Mouse (Mus musculus) bone marrow, adult 2 months (tissue): ENCODE measurements around the gene 1700012P22Rik.

Experiments
- CTCF ChIP-seq: fragments of 200-500 bp; IDR thresholded peaks from 2 replicates; pipeline ENCODE4 v1.5.1; 2011; ENCODE audit warnings: low read length, control low read depth; ENCODE audit not compliant: control insufficient read depth, insufficient read depth
- POLR2A ChIP-seq: fragments of 200-500 bp; IDR thresholded peaks from 2 replicates; pipeline ENCODE4 v1.6.1; 2011; ENCODE audit warnings: low read depth, mild to moderate bottlenecking, control low read depth, low read length, borderline replicate concordance; ENCODE audit not compliant: control insufficient read depth

DNA sequence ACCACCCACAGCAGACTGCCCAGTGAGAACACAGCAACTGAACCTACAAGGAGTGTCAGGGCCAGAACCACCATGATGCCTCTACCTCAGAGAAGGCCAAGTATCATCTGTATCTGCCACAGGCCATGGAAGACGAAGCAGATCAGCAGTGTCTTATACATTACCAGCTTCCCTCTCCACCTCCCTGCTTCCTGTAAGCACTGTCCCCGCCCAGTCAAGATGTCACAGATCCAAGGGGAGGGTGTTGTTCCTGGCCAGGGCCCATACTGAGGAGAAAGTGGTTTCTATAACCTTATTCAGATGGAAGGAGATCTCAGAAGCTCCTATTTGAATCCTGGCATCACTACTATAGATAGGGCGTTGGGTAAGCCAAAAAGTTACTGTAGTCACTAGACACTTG is 25.1 kb upstream of the 1700012P22Rik start, which contains the start of gene Aadacl3:
- no peak for TF ChIP-seq POLR2A
- no peak for TF ChIP-seq CTCF
